Mouse (Mus musculus) spleen, adult 2 months (tissue): ENCODE data around the gene Sppl2c. TPM values are rescaled to one million over a fixed set of nuclear protein-coding genes. Genes with fewer than 3 reads are reported as not detected.

Experiments used
- DNase-seq, 2 experiments: peaks; one replicate each; pipeline versions ENCODE4 v3.0.0 to v3.0.0-alpha.2; 2012 to 2021; ENCODE audit warnings: low spot score in 2 of 2, low read depth in 1 of 2
- H3K27ac ChIP-seq: fragments of 200-500 bp; 2 replicates; pipeline ENCODE4 v1.5.1; 2012; ENCODE audit warnings: low read length, inconsistent platforms; ENCODE audit not compliant: insufficient read depth
- H3K27me3 ChIP-seq: fragments of 200-500 bp; 2 replicates; pipeline ENCODE4 v1.6.1; 2012; ENCODE audit warnings: mild to moderate bottlenecking, moderate library complexity, low read length, inconsistent platforms; ENCODE audit not compliant: control insufficient read depth, insufficient read depth
- H3K36me3 ChIP-seq: fragments of 200-500 bp; 2 replicates; pipeline ENCODE4 v1.6.1; 2012; ENCODE audit warnings: mild to moderate bottlenecking, low read length, inconsistent platforms; ENCODE audit not compliant: control insufficient read depth, insufficient read depth
- H3K4me1 ChIP-seq: fragments of 200-500 bp; 2 replicates; pipeline ENCODE4 v1.6.1; 2011; ENCODE audit warnings: inconsistent platforms; ENCODE audit not compliant: control insufficient read depth, insufficient read depth, insufficient read length
- H3K4me3 ChIP-seq: fragments of 200-500 bp; 2 replicates; pipeline ENCODE4 v1.5.1; 2011; ENCODE audit warnings: mild to moderate bottlenecking, inconsistent platforms; ENCODE audit not compliant: insufficient read depth, insufficient read length; ENCODE audit errors: extremely low read depth
- CTCF ChIP-seq: fragments of 200-500 bp; IDR thresholded peaks from 2 replicates; pipeline ENCODE4 v1.5.1; 2011; ENCODE audit warnings: mild to moderate bottlenecking, inconsistent platforms; ENCODE audit not compliant: insufficient read depth, insufficient read length, insufficient replicate concordance; ENCODE audit errors: extremely low read depth
- POLR2A ChIP-seq: fragments of 200-500 bp; IDR thresholded peaks from 2 replicates; pipeline ENCODE4 v1.6.1; 2011; ENCODE audit warnings: low read depth, low read length, inconsistent platforms
- WGBS: fragments of 180-500 bp; shearing (Covaris S2); methylation state at CpG from one replicate; pipeline ENCODE4 v1.1.7; 2018; 5-methylcytosine and 5-hydroxymethylcytosine counted together
- polyA plus RNA-seq: library from polyadenylated mRNA; depleted of rRNA; stranded (reverse); fragments of >200 nt; gene quantifications from 2 replicates; pipeline ENCODE4 v1.2.3, GENCODE M21; 2012; rRNA removed

The Sppl2c gene
- not detected in 2 replicates for polyA plus RNA-seq

- WGBS = 56% methylated on average over 13 of the region's 13 CpGs
- Histone ChIP-seq H3K4me1 (no peaks in the 10 kb centered on the region), H3K27ac (no peak within 1 kb of the TSS), H3K36me3 (no peaks in the 10 kb centered on the region), H3K4me3 (no peak within 1 kb of the TSS), H3K27me3 (no peaks in the 10 kb centered on the region)
- no peak for DNase-seq
- TF ChIP-seq POLR2A = no peak
- TF ChIP-seq CTCF = no peak
Observed at GRCm38 (mm10) chr11:104186135-104186836, at the start of gene Sppl2c. Gene Sppl2c (plus strand): TSS chr11:104186327.

GRCm38 (mm10) chr11:104138976-104139375 lies 47.2 kb upstream of the Sppl2c start:
- H3K27ac ChIP-seq = no peak overlapping the region
- H3K27me3 ChIP-seq = peaks cover 2% of the 10 kb centered on the region; the same call in 1 of the 2 replicates
- 75% methylated on average over 3 of the region's 3 CpGs for WGBS
- no peaks in the 10 kb centered on the region for H3K36me3 ChIP-seq
- TF ChIP-seq CTCF (no peak), POLR2A (no peak)
- DNase-seq = no peak
- H3K4me1 ChIP-seq = no peaks in the 10 kb centered on the region
- no peak overlapping the region for H3K4me3 ChIP-seq

- Histone ChIP-seq H3K4me3 (no peak overlapping the region), H3K36me3 (no peaks in the 10 kb centered on the region), H3K27ac (no peak overlapping the region), H3K27me3 (no peaks in the 10 kb centered on the region), H3K4me1 (no peaks in the 10 kb centered on the region)
- 88% methylated on average over 1 of the region's 1 CpGs for WGBS
- TF ChIP-seq CTCF (no peak), POLR2A (no peak)
- DNase-seq = no peak
Observed at GRCm38 (mm10) chr11:104144930-104145329, 41.2 kb upstream of the Sppl2c start.

GRCm38 (mm10) chr11:104148787-104149186 lies 37.3 kb upstream of the Sppl2c start:
- Histone ChIP-seq H3K27ac (no peak overlapping the region), H3K4me1 (no peaks in the 10 kb centered on the region), H3K4me3 (no peak overlapping the region), H3K36me3 (no peaks in the 10 kb centered on the region), H3K27me3 (no peaks in the 10 kb centered on the region)
- TF ChIP-seq CTCF (no peak), POLR2A (no peak)
- WGBS = 67% methylated on average over 7 of the region's 7 CpGs
- DNase-seq = no peak

- Histone ChIP-seq H3K4me1 (no peaks in the 10 kb centered on the region), H3K4me3 (no peak overlapping the region), H3K27ac (no peak overlapping the region), H3K27me3 (no peaks in the 10 kb centered on the region), H3K36me3 (no peaks in the 10 kb centered on the region)
- DNase-seq = no peak
- WGBS = 78% methylated on average over 5 of the region's 5 CpGs
- TF ChIP-seq CTCF = no peak
- TF ChIP-seq POLR2A = no peak
Observed at GRCm38 (mm10) chr11:104150911-104151310, 35.2 kb upstream of the Sppl2c start.

GRCm38 (mm10) chr11:104154332-104154731 lies 31.8 kb upstream of the Sppl2c start:
- Histone ChIP-seq H3K27me3 (peaks cover 3% of the 10 kb centered on the region; the same call in 1 of the 2 replicates), H3K4me1 (no peaks in the 10 kb centered on the region), H3K36me3 (no peaks in the 10 kb centered on the region), H3K4me3 (no peak overlapping the region), H3K27ac (no peak overlapping the region)
- 75% methylated on average over 4 of the region's 4 CpGs for WGBS
- no peak for DNase-seq
- TF ChIP-seq CTCF = no peak

- TF ChIP-seq CTCF (no peak), POLR2A (no peak)
- no peaks in the 10 kb centered on the region for H3K4me1 ChIP-seq
- DNase-seq = no peak
- H3K27ac ChIP-seq = no peak overlapping the region
- no peaks in the 10 kb centered on the region for H3K36me3 ChIP-seq
- 38% methylated on average over 9 of the region's 9 CpGs for WGBS
- peaks cover 3% of the 10 kb centered on the region; the same call in 1 of the 2 replicates for H3K27me3 ChIP-seq
- H3K4me3 ChIP-seq = no peak overlapping the region
Observed at GRCm38 (mm10) chr11:104154820-104155635, 31.1 kb upstream of the Sppl2c start.
